Mouse (Mus musculus) CH12.LX (cell line): ENCODE measurements around the gene Arhgap6. TPM values are rescaled to one million over a fixed set of nuclear protein-coding genes. Genes with fewer than 3 reads are reported as not detected.

ENCODE experiments used
- DNase-seq: peaks from one replicate; pipeline ENCODE4 v3.0.0-alpha.2; 2013; ENCODE audit errors: extremely low read depth
- H3K27ac ChIP-seq: 2 replicates; pipeline ENCODE4 v1.5.1; 2012; ENCODE audit warnings: low read depth, mild to moderate bottlenecking, control low read depth, moderate library complexity; ENCODE audit not compliant: insufficient read depth
- H3K27me3 ChIP-seq: replicated peaks from 2 replicates; pipeline ENCODE3; 2012; ENCODE audit warnings: inconsistent platforms
- H3K36me3 ChIP-seq, 2 experiments: replicated peaks in 1 of 2; 2 replicates each; pipeline versions ENCODE3 to v1.6.1; 2012; ENCODE audit warnings: inconsistent platforms in 1 of 2, low read length in 1 of 2, mild to moderate bottlenecking in 1 of 2, mixed read lengths in 1 of 2, moderate library complexity in 1 of 2; ENCODE audit not compliant: control insufficient read depth in 1 of 2, insufficient read depth in 1 of 2
- H3K4me1 ChIP-seq, 2 experiments: 2 replicates each; pipeline ENCODE4 v1.6.1; 2012; ENCODE audit warnings: inconsistent platforms in 1 of 2, moderate library complexity in 1 of 2; ENCODE audit not compliant: insufficient read depth in 2 of 2, control insufficient read depth in 1 of 2
- H3K4me2 ChIP-seq: 2 replicates; pipeline ENCODE4 v1.6.1; 2012; ENCODE audit warnings: low read depth, mild to moderate bottlenecking, control low read depth; ENCODE audit not compliant: poor library complexity, insufficient read depth, severe bottlenecking
- H3K4me3 ChIP-seq, 3 experiments: fragments of 150-350 bp in 1 of 3; sonication (generic) in 1 of 3; replicated peaks in 1 of 3; 2 replicates each; pipeline versions ENCODE3 to v1.5.1; 2011 to 2012; ENCODE audit warnings: low read depth in 2 of 3, low read length in 2 of 3, mild to moderate bottlenecking in 2 of 3, moderate library complexity in 2 of 3, control low read depth in 1 of 3, improper control_type of control experiment in 1 of 3, inconsistent platforms in 1 of 3, mixed read lengths in 1 of 3; ENCODE audit not compliant: poor library complexity in 1 of 3
- H3K79me2 ChIP-seq: replicated peaks from 2 replicates; pipeline ENCODE4 v1.6.1; 2012; ENCODE audit warnings: mild to moderate bottlenecking, moderate library complexity; ENCODE audit not compliant: control insufficient read depth, poor library complexity, insufficient read depth, severe bottlenecking; ENCODE audit errors: extremely low read depth
- H3K9ac ChIP-seq: 2 replicates; pipeline ENCODE4 v1.6.1; 2012; ENCODE audit warnings: low read depth, mild to moderate bottlenecking, control low read depth, moderate library complexity; ENCODE audit not compliant: insufficient read depth
- H3K9me3 ChIP-seq: replicated peaks from 2 replicates; pipeline ENCODE3; 2012; ENCODE audit warnings: low read length, inconsistent platforms, mixed read lengths
- BHLHE40 ChIP-seq: IDR thresholded peaks from 2 replicates; pipeline ENCODE4 v1.6.1; 2011; ENCODE audit warnings: mild to moderate bottlenecking, low read depth, low read length, improper control_type of control experiment
- CHD1 ChIP-seq: IDR thresholded peaks from 2 replicates; pipeline ENCODE4 v1.6.1; 2012; ENCODE audit warnings: low read depth, low read length, improper control_type of control experiment, inconsistent platforms
- CHD2 ChIP-seq: IDR thresholded peaks from 2 replicates; pipeline ENCODE4 v1.6.1; 2011; ENCODE audit warnings: low read length, improper control_type of control experiment
- ELF1 ChIP-seq: IDR thresholded peaks from 2 replicates; pipeline ENCODE4 v1.6.1; 2014; ENCODE audit warnings: low read depth, mild to moderate bottlenecking, inconsistent platforms, low read length, improper control_type of control experiment
- EP300 ChIP-seq: IDR thresholded peaks from 2 replicates; pipeline ENCODE4 v1.6.1; 2011; ENCODE audit warnings: low read length, improper control_type of control experiment
- ETS1 ChIP-seq: conservative IDR thresholded peaks from 2 replicates; pipeline ENCODE4 v1.6.1; 2012; ENCODE audit warnings: low read depth, mild to moderate bottlenecking, inconsistent platforms, low read length, improper control_type of control experiment, moderate library complexity
- JUN ChIP-seq: IDR thresholded peaks from 2 replicates; pipeline ENCODE4 v1.6.1; 2011; ENCODE audit warnings: low read depth, mild to moderate bottlenecking, low read length, improper control_type of control experiment, moderate library complexity; ENCODE audit not compliant: insufficient read depth
- JUND ChIP-seq: conservative IDR thresholded peaks from 2 replicates; pipeline ENCODE4 v1.6.1; 2011; ENCODE audit warnings: low read depth, low read length, improper control_type of control experiment
- KAT2A ChIP-seq: IDR thresholded peaks from 2 replicates; pipeline ENCODE4 v1.6.1; 2012; ENCODE audit warnings: low read length, improper control_type of control experiment, inconsistent platforms; ENCODE audit not compliant: insufficient replicate concordance
- MAX ChIP-seq: IDR thresholded peaks from 2 replicates; pipeline ENCODE4 v1.6.1; 2011; ENCODE audit warnings: low read length, improper control_type of control experiment
- MAZ ChIP-seq: IDR thresholded peaks from 2 replicates; pipeline ENCODE4 v1.6.1; 2012; ENCODE audit warnings: low read depth, mild to moderate bottlenecking, inconsistent platforms, low read length, improper control_type of control experiment, moderate library complexity
- MEF2A ChIP-seq: IDR thresholded peaks from 2 replicates; pipeline ENCODE4 v1.6.1; 2014; ENCODE audit warnings: low read depth, mild to moderate bottlenecking, inconsistent platforms, low read length, improper control_type of control experiment, borderline replicate concordance
- MXI1 ChIP-seq: IDR thresholded peaks from 2 replicates; pipeline ENCODE4 v1.6.1; 2011; ENCODE audit warnings: mild to moderate bottlenecking, low read depth, low read length, improper control_type of control experiment
- MYC ChIP-seq: IDR thresholded peaks from 2 replicates; pipeline ENCODE4 v1.6.1; 2011; ENCODE audit warnings: low read depth, mild to moderate bottlenecking, improper control_type of control experiment, low read length
- NELFE ChIP-seq: IDR thresholded peaks from 2 replicates; pipeline ENCODE4 v1.6.1; 2011; ENCODE audit warnings: low read depth, low read length, improper control_type of control experiment
- NRF1 ChIP-seq: IDR thresholded peaks from 2 replicates; pipeline ENCODE4 v1.6.1; 2014; ENCODE audit warnings: low read depth, mild to moderate bottlenecking, inconsistent platforms, low read length, improper control_type of control experiment, moderate library complexity
- PAX5 ChIP-seq: IDR thresholded peaks from 2 replicates; pipeline ENCODE4 v1.6.1; 2012; ENCODE audit warnings: low read length, inconsistent platforms, mixed read lengths
- POLR2AphosphoS2 ChIP-seq: IDR thresholded peaks from 2 replicates; pipeline ENCODE4 v1.6.1; 2011; ENCODE audit warnings: low read depth, low read length, improper control_type of control experiment
- RCOR1 ChIP-seq: conservative IDR thresholded peaks from 2 replicates; pipeline ENCODE4 v1.6.1; 2012; ENCODE audit warnings: low read depth, mild to moderate bottlenecking, inconsistent platforms, low read length, improper control_type of control experiment
- TCF12 ChIP-seq: IDR thresholded peaks from 2 replicates; pipeline ENCODE4 v1.6.1; 2014; ENCODE audit warnings: low read depth, mild to moderate bottlenecking, inconsistent platforms, low read length, improper control_type of control experiment
- USF1 ChIP-seq: IDR thresholded peaks from 2 replicates; pipeline ENCODE4 v1.6.1; 2014; ENCODE audit warnings: low read depth, mild to moderate bottlenecking, inconsistent platforms, low read length, improper control_type of control experiment
- USF2 ChIP-seq: conservative IDR thresholded peaks from 2 replicates; pipeline ENCODE4 v1.6.1; 2011; ENCODE audit warnings: low read depth, low read length, improper control_type of control experiment
- ZC3H11A ChIP-seq: IDR thresholded peaks from 2 replicates; pipeline ENCODE4 v1.6.1; 2012; ENCODE audit warnings: low read depth, mild to moderate bottlenecking, inconsistent platforms, low read length, improper control_type of control experiment
- ZKSCAN1 ChIP-seq: IDR thresholded peaks from 2 replicates; pipeline ENCODE4 v1.6.1; 2012; ENCODE audit warnings: low read depth, inconsistent platforms, low read length, improper control_type of control experiment, borderline replicate concordance
- ZMIZ1 ChIP-seq: IDR thresholded peaks from 2 replicates; pipeline ENCODE4 v1.6.1; 2012; ENCODE audit warnings: low read depth, mild to moderate bottlenecking, inconsistent platforms, low read length, improper control_type of control experiment
- ZNF384 ChIP-seq: IDR thresholded peaks from 2 replicates; pipeline ENCODE4 v1.6.1; 2012; ENCODE audit warnings: low read depth, low read length, improper control_type of control experiment, inconsistent platforms
- dilution Hi-C: fragments of 300-500 bp; cut with MboI; formaldehyde crosslinking; loops from 2 replicates; pipeline ENCODE4 v1.14.3; 2020; ENCODE audit warnings: low sequenced_read_pairs; ENCODE audit not compliant: extremely low pct_unique_long_range_greater_than_20kb, extremely low pct_ligation_motif_present
- in situ Hi-C: fragments of 300-500 bp; cut with MboI; formaldehyde crosslinking; loops from 3 replicates; pipeline ENCODE4 v1.14.3; 2019; ENCODE audit warnings: low sequenced_read_pairs, low pct_ligation_motif_present, low pct_unique_long_range_greater_than_20kb, mixed read lengths
- polyA plus RNA-seq: library from polyadenylated mRNA; unstranded; fragments of >175 nt; gene quantifications from 2 replicates; pipeline ENCODE4 v1.2.1, GENCODE M21; 2012; ENCODE audit warnings: low read depth; ENCODE audit not compliant: insufficient read length
- total RNA-seq, 2 experiments: library from RNA; depleted of rRNA; stranded (reverse); fragments of 300-350 nt in 1 of 2; fragments of >200 nt in 1 of 2; gene quantifications; 2 replicates each; pipeline ENCODE4 v1.2.3; 2012 to 2014

The Arhgap6 gene
- total and polyA plus RNA-seq, 3 experiments: 0.13 to 0.47 (median 0.46) TPM

GRCm38 (mm10) chrX:168907586-168907985, 112.7 kb downstream of the Arhgap6 start:
- DNase-seq: no peak
- Histone ChIP-seq H3K4me3 (no peak overlapping the region), H3K4me2 (no peak overlapping the region), H3K79me2 (no peaks in the 10 kb centered on the region), H3K9me3 (no peaks in the 10 kb centered on the region), H3K27ac (no peak overlapping the region), H3K27me3 (no peaks in the 10 kb centered on the region), H3K4me1 (no peaks in the 10 kb centered on the region), H3K36me3 (no peaks in the 10 kb centered on the region), H3K9ac (no peak overlapping the region)
- dilution Hi-C loops (no loop called here), in situ Hi-C loops (no loop called here)
- no peak for TF ChIP-seq ZMIZ1
- TF ChIP-seq TCF12: no peak
- TF ChIP-seq MXI1: no peak
- TF ChIP-seq RCOR1: no peak
- no peak for TF ChIP-seq USF1
- no peak for TF ChIP-seq CHD1
- TF ChIP-seq USF2: no peak
- no peak for TF ChIP-seq EP300
- no peak for TF ChIP-seq MAZ
- no peak for TF ChIP-seq JUN
- no peak for TF ChIP-seq BHLHE40
- TF ChIP-seq NELFE: no peak
- TF ChIP-seq CHD2: no peak
- TF ChIP-seq MYC: no peak
- no peak for TF ChIP-seq ZNF384

- no peak overlapping the region for H3K4me2 ChIP-seq
- H3K79me2 ChIP-seq: no peaks in the 10 kb centered on the region
- DNase-seq: no peak
- H3K4me1 ChIP-seq: no peaks in the 10 kb centered on the region
- H3K27me3 ChIP-seq: no peaks in the 10 kb centered on the region
- dilution Hi-C loops: no loop called here
- H3K27ac ChIP-seq: no peak overlapping the region
- H3K4me3 ChIP-seq: no peak overlapping the region
- TF ChIP-seq NRF1: no peak
- TF ChIP-seq MAZ: no peak
- no peak for TF ChIP-seq KAT2A
- no peak for TF ChIP-seq ETS1
- no peak for TF ChIP-seq POLR2AphosphoS2
- TF ChIP-seq MAX: no peak
- TF ChIP-seq MYC: no peak
- TF ChIP-seq MXI1: no peak
- no peak for TF ChIP-seq ZKSCAN1
- no peak for TF ChIP-seq MEF2A
- no peak for TF ChIP-seq JUND
- TF ChIP-seq JUN: no peak
- no peak for TF ChIP-seq ELF1
- no peak for TF ChIP-seq PAX5
- no peak for TF ChIP-seq ZC3H11A
- no peak for TF ChIP-seq ZNF384
- TF ChIP-seq USF1: no peak
- TF ChIP-seq TCF12: no peak
- H3K9me3 ChIP-seq: no peaks in the 10 kb centered on the region
- no peaks in the 10 kb centered on the region for H3K36me3 ChIP-seq
- in situ Hi-C loops: no loop called here
- H3K9ac ChIP-seq: no peak overlapping the region
These were observed 118.6 kb downstream of the Arhgap6 start for GRCm38 (mm10) chrX:168913519-168913918.
